Mouse (Mus musculus) thymus, adult 18-20 months (tissue): ENCODE data around the gene Letm1.
A peak's percentile ranks its signal among the peaks of the same experiment; 100 is the strongest.

ENCODE experiments used
- DNase-seq, 2 experiments: peaks; one replicate each; pipeline ENCODE4 v3.0.0; 2022; ENCODE audit warnings: mixed read lengths in 2 of 2

Gene Letm1

DNA sequence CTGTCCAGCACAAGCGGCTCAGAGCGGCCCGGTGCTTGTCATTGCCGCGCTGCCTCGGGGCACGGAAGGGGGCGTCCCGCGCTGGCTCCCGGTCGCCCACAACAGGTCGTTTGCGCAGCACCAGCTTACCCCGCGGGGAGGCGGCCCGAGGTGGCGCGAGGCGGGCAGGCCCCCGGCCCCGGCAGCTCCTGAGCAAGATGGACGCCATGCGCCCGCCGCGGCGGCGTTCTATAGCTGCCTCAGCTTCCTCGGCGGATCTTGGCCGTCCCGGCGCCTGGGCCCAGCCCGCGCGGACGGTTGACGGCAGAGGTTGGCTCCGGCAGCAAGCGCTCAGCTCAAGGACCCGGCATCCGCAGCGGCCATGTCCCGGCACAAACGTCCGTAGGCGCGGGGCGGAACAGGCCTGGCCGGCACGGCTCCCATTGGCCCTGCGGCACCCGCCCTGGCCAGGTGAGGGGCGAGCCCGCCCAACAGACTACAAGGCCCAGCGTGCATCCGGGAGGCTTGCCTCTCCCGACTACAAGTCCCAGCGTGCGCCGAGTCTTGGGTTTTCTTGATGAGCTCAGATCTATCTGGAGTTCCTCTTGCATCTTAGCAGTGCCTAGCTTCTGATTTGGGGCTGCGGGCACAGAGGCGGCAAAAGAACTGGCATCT lies at the start of gene Letm1:
Letm1 (minus strand) TSS at position 473 of the 654 bp plus-strand sequence.
- DNase-seq, result peak; percentile 92 to 93

DNA sequence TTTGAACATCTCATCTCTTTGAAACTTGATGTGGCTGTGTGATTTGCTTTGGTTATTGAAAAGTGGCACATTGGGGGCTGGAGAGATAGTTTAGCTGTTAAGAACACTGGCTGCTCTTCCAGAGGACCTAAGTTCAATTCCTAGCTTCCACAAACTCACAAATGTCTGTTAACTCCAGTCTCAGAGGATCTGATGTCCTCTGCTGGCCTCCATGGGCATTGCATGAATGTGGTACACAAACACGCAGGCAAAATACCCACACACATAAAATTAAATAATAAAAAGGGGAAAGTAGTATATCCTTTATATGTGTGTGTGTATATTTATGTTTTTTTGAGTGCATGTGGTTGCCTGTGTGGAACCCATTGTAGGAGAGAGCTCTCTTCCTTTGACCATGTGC lies 48.2 kb upstream of the Letm1 start:
- no peak for DNase-seq

DNA sequence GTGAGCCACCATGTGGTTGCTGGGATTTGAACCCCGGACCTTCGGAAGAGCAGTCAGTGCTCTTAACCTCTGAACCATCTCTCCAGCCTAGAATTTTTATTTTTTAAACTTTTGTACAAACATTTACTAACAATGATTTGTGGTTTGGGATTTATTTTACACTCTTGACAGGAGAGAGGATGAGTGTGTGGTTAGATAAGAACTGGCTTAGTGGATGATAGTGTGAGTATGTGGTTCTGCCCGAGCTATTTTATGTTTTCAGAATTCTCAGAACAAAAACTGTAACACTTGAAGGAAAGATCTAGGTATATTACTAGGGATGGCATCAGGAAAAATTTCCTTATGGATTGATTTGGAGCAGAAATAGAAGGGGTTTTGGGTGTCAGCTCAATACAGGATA lies 47.3 kb upstream of the Letm1 start:
- DNase-seq, result no peak

DNA sequence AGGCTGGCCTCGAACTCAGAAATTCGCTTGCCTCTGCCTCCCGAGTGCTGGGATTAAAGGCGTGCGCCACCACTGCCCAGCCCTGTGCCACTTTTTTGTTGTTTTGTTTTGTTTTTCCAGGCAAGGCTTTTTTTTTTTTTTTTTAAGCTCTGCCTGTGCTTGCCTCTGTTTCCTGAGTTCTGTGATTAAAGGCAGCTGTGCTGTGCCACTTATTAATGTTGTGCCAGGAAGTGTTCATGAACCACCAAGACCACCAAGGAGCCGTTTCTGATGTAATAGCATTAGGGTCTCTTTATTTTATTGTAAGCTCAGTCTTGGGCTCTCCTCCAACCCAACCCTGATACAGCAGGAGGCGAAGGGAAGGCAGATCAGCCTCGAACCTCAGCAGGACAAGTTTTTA lies 45.5 kb upstream of the Letm1 start:
- DNase-seq, result no peak

DNA sequence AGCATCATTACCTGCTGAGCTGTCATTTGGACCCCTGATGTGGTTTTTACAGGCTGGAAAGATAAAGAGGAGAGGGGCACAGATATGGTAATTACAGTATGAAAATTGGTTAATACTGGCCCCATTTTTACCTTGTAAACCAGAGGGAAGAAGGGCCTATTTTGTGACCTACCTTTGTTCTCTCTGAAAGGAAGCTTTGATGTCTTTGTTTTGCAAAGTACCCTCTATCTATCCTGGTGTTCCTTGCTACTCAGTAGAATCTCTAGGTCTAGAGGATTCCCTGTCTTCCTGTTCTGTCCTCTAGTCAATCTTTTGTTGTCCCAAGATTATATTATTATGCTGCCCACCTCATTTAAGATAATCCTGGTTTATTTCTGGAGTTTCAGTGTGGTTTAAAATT lies 43.4 kb upstream of the Letm1 start:
- no peak for DNase-seq

DNA sequence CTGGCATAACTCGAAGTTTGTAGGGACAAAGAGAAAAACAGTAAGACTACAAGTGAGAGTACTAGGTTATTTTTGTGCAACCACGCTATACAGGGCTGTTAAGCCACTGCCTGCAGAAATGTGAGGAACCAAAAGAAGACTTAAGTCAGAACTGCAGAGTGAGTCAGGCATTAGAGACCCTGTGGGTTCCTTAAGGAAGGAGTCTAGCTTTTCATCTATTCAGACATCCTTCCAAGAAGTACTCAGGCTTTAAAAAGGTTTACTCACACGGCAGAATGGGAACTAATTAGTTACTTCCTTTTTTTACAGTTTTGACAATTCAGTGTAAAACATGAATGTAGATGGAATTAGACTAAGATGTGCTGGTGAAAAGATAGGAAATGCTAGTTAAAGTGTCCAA lies 39.8 kb upstream of the Letm1 start:
- DNase-seq, result no peak

DNA sequence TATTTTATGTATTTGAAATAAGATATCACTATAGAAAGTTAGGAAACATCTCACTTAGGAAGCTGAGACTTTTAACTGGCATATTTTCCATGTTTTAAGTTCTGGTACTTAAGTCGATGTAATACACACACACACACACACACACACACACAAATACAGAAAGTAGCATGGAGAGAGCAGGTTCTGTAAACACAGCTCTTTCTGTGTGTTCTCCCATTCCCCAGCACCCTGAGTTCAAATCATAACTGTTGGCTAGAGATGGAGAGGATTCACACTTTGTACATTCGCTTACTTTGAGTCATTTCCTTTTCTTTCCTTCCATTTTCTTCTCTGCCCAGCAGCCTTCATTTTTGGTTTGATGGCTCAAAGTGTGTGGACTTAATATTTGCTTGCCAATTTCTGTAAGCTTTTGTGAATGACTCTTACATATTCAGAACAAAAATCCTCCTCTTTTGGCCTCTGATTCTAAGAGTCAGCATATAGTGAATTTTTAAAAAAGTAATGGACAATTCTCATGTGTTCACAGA lies 39.3 kb upstream of the Letm1 start:
- DNase-seq, result no peak

DNA sequence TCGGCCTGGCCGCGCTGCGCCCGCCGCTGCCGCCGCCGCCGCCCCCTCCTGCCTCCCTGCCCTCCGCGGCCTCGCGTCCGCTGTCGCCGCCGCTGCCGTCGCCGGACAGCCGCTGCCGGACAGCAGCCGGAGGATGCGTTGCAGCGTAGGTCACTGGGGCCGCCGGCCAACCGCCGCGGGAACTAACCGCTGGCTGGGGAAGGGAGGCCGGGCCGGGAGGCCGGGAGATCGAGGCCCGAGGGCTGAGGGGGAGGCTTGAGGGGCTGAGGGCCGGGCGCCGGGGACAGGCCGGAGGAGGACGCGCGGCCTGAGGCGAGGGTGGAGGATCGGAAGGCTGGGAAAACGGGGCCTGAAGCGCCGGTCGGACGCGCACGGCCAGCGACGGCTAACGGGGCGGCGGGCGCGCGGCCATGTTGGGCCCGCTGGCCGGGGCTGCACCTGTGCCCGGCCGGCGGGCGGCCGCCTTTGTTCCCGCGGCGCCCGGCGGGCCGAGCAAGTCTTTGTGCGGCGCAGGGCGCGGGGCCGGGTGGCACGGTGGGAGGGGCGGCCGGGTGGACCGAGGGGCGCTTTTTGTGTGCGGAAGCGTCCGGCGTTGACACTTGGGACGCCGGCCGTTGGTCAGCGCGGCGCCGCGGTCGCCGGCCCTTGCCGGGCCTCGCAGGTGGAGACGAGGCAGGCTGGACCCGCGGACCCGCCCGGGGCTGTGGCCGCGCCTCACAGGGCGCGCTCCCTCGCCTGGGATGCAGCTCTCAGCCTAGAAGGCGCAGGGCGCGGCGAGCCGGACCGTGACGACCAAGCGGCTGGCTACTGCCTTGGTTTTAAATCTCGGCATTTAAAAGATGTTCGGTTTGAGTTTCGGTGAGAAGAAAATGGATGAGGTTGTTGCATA lies 38.4 kb upstream of the Letm1 start:
- DNase-seq, result peak; percentile 25 to 53

DNA sequence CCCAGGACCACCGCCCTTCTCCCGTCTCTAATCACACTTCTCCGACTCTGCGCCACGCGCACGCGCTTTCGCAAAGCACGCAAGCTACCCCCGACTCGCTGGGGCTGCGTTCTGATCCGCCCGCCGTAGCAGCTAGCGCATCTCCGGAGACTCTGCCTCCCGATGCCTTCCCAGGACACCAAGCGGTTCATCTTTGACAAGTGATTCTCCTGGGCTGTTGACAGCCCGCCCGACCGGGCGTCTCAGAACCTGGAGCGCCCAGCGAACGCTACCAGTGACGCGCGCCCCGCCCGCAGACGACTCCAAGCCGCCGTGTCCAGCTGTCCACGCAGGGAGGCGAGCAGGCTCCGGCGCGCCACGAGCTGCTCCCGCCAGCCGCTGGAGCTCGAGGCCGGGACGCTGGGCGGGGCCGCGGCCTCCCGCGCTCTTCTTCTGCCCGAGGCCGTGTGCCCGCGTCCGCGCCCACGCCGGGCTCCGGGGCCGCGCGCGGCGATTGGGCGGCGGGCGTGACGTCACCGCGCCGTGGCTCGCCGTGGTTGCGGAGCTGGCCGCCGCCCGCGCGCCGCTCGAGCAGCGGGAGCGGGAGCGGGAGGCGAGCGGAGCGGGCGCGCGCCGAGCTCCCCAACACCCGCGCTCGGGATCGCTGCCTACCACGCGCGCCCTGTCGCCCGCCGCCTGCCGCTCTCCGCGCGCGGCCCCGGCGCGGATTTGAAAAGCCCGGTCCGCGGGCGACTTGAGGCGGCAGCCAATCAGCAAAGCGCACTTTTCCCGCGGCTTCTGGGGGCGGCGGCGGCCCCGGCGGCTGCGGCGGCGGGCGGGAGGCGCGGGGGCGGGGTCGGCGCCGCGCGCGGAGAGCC lies 37.5 kb upstream of the Letm1 start, which contains the start of gene Nsd2:
Nsd2 (plus strand) TSS at position 850 of the 857 bp plus-strand sequence.
- DNase-seq, result peak; percentile 75

DNA sequence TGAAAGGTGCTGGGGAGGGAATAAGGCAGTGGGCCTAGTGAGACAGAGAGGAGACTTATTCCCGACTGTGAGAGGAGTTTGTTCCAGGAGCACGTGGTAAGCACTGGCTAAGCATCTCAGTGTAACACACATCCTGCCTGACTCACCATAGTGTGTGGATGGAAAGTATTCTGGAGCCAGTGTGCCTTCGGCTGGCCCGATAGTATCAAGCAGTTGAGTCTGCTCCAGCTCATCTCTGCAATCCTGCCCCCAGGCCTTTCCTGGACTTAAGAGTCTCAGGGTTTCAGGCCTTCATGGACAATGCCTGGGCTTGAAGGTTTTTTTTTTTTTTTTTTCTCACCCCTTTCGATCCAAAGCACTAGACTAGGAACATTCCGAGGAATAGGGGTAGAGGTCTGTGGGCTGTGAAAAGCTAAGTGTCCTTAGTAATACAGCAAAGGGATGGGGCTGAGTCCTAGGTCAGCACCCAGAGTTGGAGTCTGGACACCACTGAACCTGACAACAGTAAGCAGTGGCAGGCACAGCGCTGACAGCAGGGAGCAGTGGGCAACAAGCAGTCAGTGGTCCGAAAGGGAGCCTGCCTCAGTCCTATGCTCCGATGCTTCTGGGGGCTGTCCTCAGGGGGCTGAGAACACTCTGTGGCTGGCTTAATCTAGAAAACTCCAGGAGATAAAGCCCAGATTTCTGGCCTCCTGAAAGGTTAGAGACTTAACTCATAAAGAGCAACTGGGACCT lies 36.7 kb upstream of the Letm1 start:
- DNase-seq, result peak; percentile 12 to 19

DNA sequence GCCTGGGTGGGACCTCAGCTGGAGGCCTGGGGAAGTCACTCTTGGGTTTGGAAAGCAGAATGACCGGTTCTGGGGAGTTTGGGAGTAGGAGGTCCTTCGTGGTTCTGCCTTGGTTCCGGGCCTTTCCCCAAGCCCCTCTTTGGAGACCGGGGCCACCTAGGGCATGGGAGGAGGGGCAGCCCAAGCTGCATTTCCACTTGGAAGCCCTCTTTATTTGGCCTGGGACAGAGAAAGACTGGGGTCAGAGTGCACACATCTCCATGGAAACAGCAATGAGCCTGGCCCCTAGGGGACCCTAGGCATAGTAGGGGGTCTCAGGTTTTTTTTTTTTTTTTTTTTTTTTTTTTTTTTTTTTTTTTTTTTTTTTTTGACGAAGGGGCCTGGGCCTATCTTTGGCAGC lies 35.5 kb upstream of the Letm1 start:
- DNase-seq, result no peak

DNA sequence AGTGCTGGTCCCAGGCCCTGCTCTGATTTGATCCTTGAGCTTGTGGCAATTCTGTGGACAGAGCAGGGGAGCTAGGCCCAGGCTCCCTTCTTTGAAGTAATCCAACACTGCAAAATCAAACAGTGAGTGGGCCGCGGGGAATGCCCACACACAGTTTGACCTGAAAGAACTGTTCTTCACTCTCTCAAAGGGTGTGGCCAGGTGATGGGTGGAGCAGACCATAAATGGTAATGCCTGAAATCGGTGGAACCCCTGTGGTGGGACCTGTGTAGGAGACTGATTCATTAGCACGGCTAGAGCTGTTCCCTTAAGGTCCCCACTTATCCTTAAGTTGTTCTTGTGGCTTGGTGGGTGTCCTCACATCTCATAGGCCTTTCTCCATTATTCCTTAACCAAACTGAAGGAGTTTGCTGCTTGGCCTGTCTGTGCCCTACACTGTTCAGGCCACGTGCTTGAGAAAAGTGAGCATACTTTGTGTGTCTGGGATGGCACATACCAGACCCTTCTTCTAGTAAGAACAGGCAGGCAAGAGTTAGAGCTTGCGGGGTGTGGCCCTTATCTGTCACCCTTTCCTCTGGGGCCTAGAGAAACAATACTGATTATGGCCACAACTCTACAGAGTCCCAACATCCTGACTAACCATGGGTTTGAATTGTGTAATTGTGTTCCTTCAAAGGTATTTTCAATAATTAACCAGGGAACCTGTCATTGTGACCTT lies 33.5 kb upstream of the Letm1 start:
- no peak for DNase-seq

DNA sequence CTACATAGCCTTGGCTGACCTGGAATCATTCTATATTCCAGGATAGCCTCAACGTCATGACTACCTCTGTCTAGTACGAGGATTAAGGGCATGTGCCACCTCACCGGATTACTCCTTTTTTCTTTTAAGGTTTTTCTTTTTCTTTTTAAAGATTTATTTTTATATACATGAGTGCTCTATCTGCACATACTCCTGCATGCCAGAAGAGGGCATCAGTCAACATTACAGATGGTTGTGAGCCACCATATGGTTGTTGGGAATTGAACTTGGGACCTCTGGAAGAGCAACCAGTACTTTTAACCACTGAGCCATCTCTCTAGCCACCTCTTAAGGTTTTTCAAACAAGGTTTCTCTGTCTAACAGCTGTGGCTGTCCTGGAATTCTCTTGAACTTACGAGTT lies 28.9 kb upstream of the Letm1 start:
- DNase-seq, result no peak

DNA sequence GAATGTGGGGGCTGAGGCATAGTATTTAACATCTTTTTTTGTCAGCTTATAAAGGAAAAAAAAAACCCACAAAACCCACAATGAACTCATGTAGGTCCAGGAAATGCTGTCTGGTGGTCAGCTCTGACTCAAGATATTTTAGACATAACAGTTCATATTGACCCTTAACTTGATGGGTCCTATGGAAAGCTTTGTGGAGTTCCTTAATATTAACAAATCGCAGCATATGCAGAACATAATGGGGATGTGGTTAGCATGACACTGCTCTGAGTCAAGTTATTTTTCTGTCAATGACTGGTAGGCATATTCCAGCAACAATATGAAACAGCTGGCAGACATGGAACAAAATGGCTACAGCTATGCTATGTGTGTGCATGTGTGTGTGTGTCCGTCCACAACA lies 20.7 kb upstream of the Letm1 start:
- DNase-seq, result no peak

DNA sequence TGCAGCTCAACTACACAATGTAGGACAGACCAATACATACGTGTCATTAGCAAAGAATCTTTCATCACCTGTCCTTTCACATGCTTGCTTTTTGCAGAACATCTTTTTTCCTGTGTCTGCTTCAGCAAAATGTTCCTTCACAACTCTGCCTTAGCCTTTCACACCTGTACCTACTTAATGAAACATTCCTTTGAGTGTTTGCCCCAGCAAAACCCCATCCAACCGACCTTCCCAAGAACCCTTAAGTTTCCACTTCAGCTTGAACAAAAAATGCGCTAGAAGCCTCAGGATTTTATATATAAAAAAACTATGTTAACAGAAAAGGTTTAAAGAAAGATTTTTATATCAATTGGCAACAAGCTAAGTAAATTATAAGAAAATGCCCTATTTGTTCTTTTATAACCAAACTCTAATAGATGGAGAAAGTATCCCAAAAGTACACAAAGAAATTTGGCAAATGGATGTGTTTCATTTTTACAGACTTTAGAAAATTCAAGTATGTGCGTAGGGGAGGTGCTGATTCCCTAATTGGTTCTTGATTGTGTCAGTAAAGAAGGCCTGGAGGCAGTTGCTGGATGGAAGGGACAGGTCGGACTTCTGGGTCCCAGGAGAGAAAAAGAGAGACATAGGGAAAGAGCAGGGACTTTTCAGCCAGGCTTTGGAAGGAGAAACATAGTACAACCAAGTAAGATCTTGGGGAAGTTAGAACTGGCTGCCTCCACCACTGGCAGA lies 9.5 kb upstream of the Letm1 start:
- DNase-seq, result no peak

DNA sequence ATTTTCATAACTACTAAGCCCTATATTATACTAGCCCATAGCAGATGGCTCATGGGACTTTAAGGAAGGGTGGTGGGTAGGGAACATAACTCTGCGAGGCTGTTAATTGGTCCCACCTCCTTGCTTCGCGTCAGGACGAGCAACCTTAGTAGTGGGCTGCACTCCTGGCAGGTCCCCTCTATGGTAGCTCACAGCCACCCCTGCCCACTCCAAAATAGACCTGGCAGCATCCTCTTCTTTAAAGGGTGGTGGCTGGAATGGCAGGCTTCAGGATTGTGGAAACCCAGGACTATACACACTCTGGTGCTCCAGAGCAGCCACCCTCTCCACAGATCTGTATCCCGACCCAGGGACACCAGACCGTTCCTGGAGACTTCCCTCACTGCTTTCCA lies 378 bp upstream of the Letm1 start:
- no peak for DNase-seq

DNA sequence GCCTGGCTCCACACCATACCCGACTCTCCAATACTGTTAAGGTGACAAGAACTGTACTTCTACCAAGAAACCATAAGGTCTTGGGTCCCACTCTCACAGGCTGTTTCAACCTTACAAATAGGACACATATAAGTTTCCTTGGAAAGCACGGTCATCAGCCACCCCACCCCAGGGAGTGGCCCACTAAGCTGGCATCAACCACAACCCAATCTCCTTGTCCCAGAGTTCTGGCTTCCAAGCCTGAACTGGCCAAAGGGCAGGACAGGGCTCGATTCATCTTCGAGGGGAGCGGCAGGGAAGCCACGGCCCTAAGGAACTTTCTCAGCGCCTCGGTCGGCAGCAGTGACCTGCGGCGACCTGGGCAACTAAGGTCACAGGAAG lies 663 bp downstream of the Letm1 start:
- DNase-seq, result no peak

DNA sequence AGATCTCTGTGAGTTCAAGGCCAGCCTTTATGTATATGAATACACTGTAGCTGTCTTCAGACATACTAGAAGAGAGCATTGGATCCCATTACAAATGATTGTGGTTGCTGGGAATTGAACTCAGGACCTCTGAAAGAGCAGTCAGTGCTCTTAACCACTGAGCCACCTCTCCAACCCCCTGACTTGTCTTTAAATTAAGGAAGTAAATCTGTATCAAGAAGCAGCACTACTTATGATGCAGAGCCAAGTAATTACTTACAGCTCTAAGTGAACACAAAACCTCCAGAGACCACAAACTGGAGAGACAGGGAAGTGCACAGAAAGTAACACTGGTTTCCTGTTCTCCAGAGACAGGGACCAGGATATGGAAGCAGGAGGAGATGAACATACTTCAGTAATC lies 5.4 kb downstream of the Letm1 start:
- DNase-seq, result no peak

DNA sequence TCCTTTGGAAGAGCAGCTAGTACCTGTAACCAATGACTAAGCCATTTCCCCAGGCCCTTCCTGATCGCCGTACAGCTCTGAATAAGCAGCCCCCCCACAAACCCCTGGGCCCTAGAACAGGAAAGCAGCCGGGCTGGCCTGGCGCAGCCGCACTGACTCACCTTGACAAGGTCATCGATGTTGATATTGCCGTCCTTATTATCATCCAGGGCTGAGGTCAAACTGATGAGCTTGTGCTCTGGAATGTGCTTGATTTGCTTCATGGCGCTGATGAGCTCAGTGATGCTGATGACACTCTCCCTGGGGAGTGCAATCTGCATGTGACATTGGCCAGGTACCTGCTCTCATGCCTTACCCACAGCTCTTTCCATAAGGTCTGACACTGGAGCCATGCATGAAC lies 39.1 kb downstream of the Letm1 start:
- DNase-seq, result no peak

DNA sequence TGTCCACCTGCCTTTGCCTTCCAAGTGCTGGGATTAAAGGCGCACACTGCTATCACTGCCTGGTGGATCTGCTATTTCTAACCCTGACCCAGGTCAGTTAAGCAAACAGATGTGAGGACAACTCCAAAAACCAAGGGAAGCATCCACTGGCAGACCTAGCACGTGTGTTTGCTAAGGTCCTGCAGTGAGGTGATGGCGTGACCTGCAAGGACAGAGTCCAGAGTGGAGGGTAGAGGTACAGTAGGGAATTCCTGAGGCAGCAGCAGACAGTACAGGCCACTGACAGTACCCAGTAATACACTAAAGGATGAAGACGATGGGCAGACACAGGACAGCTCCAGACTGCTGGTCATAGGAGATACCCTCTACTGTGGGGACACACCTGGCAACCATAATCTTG lies 42.1 kb downstream of the Letm1 start:
- DNase-seq, result no peak

DNA sequence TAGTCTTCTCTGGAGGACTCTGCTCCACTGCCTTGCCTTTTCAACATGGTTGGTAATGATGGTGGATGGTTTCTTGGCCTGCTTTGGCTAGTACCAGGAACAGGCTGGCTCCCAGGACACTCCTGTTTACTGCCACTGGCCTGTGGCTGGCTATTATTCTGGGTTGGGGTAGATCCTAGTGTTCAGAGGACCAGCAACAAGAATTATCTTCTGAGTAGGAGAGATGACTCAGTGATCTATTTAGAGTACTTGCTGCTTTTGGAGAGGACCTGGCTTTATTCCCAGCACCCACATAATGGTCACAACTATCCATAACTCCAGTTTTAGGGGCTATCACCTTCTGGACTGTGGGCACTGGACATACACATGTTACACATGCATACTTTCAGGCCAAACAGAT lies 44.3 kb downstream of the Letm1 start:
- DNase-seq, result no peak
